Mouse (Mus musculus) frontal cortex, postnatal 10 days (tissue): ENCODE data around the gene Thop1.
"Not testable (repeated sequence)": the region's sequence is repeated elsewhere in the genome, so short reads cannot be mapped to it uniquely, and the experiment has no call there.

Source experiments
- DNase-seq, 2 experiments: peaks; one replicate each; pipeline ENCODE4 v3.0.0; 2022; ENCODE audit warnings: low spot score in 2 of 2, mixed read lengths in 1 of 2

Gene Thop1

GRCm38 (mm10) chr10:81057406-81058130 is 12.3 kb upstream of the Thop1 start:
- no peak for DNase-seq

GRCm38 (mm10) chr10:81058896-81059295 is 10.9 kb upstream of the Thop1 start:
- DNase-seq = no peak

GRCm38 (mm10) chr10:81059603-81060543 is 10.0 kb upstream of the Thop1 start, which contains the start of gene Sgta:
Sgta (minus strand) TSS chr10:81060181.
- DNase-seq = peak; percentile 100

- no peak for DNase-seq
Observed at GRCm38 (mm10) chr10:81062710-81063109, 7.1 kb upstream of the Thop1 start.

- DNase-seq = not testable (repeated sequence)
Observed at GRCm38 (mm10) chr10:81064519-81064918, 5.3 kb upstream of the Thop1 start.

GRCm38 (mm10) chr10:81068706-81069105 is 1.1 kb upstream of the Thop1 start:
- DNase-seq = no peak

- DNase-seq = no peak
Observed at GRCm38 (mm10) chr10:81072290-81072689, 2.5 kb downstream of the Thop1 start.

GRCm38 (mm10) chr10:81073464-81073863 is 3.6 kb downstream of the Thop1 start:
- no peak for DNase-seq

- DNase-seq = no peak
Observed at GRCm38 (mm10) chr10:81075734-81076133, 5.9 kb downstream of the Thop1 start.

GRCm38 (mm10) chr10:81076356-81076755 is 6.5 kb downstream of the Thop1 start:
- no peak for DNase-seq

- DNase-seq = no peak
Observed at GRCm38 (mm10) chr10:81077916-81078315, 8.1 kb downstream of the Thop1 start.

- DNase-seq = no peak
Observed at GRCm38 (mm10) chr10:81080008-81080655, 10.3 kb downstream of the Thop1 start.

GRCm38 (mm10) chr10:81082168-81082960 is 12.5 kb downstream of the Thop1 start:
- DNase-seq = peak in 1 of 2 experiments; percentile 68

GRCm38 (mm10) chr10:81087021-81087420 is 17.2 kb downstream of the Thop1 start:
- DNase-seq = no peak

GRCm38 (mm10) chr10:81089216-81089615 is 19.4 kb downstream of the Thop1 start:
- peak in 1 of 2 experiments; percentile 49 for DNase-seq

GRCm38 (mm10) chr10:81090621-81091020 is 20.8 kb downstream of the Thop1 start:
- no peak for DNase-seq

GRCm38 (mm10) chr10:81092465-81093250 is 22.8 kb downstream of the Thop1 start:
- no peak for DNase-seq

GRCm38 (mm10) chr10:81094931-81095678 is 25.3 kb downstream of the Thop1 start:
- DNase-seq = no peak

GRCm38 (mm10) chr10:81105565-81106112 is 35.8 kb downstream of the Thop1 start, which contains the start of gene Map2k2:
Map2k2 (plus strand) TSS chr10:81105915.
- DNase-seq = peak; percentile 93 to 95
